Mouse (Mus musculus): ENCODE measurements at regions not wholly inside any gene's neighbourhood (a gene's known extent, or its start where the extent isn't known, plus 50 kb on each side); places are given as distances from the start of the nearest gene placed in this dataset.
"Not testable (repeated sequence)": the region's sequence is repeated elsewhere in the genome, so short reads cannot be mapped to it uniquely, and the experiment has no call there.

GRCm38 (mm10) chr16:61056175-61056574 is 450.8 kb upstream of the Epha6 start:
- not testable (repeated sequence) for H3K27me3 ChIP-seq (ENCODE audit: control insufficient read depth, insufficient read depth, low read length); DNase-seq (ENCODE audit: low spot score); H3K4me3 ChIP-seq (ENCODE audit: low read depth, low read length); H3K36me3 ChIP-seq (replicated peaks; ENCODE audit: control insufficient read depth, insufficient read depth, low read depth, low read length); H3K4me1 ChIP-seq (ENCODE audit: control insufficient read depth, insufficient read depth, low read length); H3K4me2 ChIP-seq (ENCODE audit: low read depth, low read length); H3K27ac ChIP-seq (replicated peaks; ENCODE audit: low read depth, low read length); ATAC-seq (replicated peaks; ENCODE audit: insufficient number of reproducible peaks, low FRiP score, low TSS enrichment, low read depth); H3K9ac ChIP-seq (replicated peaks; ENCODE audit: low read length); H3K9me3 ChIP-seq (replicated peaks; ENCODE audit: control insufficient read depth, low read length)
- 62% methylated on average over 14 of the region's 14 CpGs for WGBS

DNA sequence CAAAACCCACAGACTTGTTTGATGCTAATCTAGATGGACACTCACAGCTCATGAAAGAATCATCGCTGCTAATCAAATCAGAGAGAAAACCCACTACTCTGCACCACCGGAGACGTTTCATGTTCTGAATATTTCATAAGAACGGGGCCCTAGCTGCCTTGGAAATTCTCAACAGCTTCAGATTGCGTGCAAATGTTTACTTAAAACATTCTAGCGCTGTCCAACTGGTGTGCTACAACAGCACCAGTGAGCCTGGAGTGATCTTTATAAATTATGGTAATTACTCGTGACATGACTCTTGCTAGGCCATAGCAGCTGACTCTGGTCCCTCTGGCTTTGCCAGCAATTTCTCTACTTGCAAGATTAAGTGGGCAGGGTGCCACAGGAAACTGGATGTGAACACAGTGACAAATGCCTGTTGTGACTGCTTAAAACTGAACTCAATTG is 435.8 kb upstream of the Epha6 start:
- Histone ChIP-seq H3K27ac (replicated peaks; ENCODE audit: low read depth, low read length) (no peak overlapping the region), H3K9ac (replicated peaks; ENCODE audit: low read length) (no peak overlapping the region), H3K4me1 (ENCODE audit: control insufficient read depth, insufficient read depth, low read length) (no peaks in the 10 kb centered on the region), H3K36me3 (replicated peaks; ENCODE audit: control insufficient read depth, insufficient read depth, low read depth, low read length) (no peaks in the 10 kb centered on the region), H3K9me3 (replicated peaks; ENCODE audit: control insufficient read depth, low read length) (no peaks in the 10 kb centered on the region), H3K4me3 (ENCODE audit: low read depth, low read length) (no peak overlapping the region), H3K27me3 (ENCODE audit: control insufficient read depth, insufficient read depth, low read length) (no peaks in the 10 kb centered on the region), H3K4me2 (ENCODE audit: low read depth, low read length) (no peak overlapping the region)
- 51% methylated on average over 7 of the region's 7 CpGs for WGBS
- ATAC-seq (replicated peaks; ENCODE audit: insufficient number of reproducible peaks, low FRiP score, low TSS enrichment, low read depth) (0 out of 2 replicates have a peak, but pooled peaks have one; percentile 52), DNase-seq (ENCODE audit: low spot score) (peak; percentile 9)

Measured in embryonic facial prominence, embryonic 11.5 days (tissue).